Mouse (Mus musculus) heart, adult 2 months (tissue): ENCODE measurements around the gene Pitpnm3.

Experiments
- CTCF ChIP-seq: fragments of 200-600 bp; IDR thresholded peaks from 2 replicates; pipeline ENCODE4 v1.8.1; 2022; ENCODE audit warnings: antibody characterized with exemption, mild to moderate bottlenecking, moderate library complexity
- POLR2A ChIP-seq: fragments of 200-500 bp; IDR thresholded peaks from 2 replicates; pipeline ENCODE4 v1.6.1; 2011; ENCODE audit warnings: mild to moderate bottlenecking, low read depth, low read length, control low read depth; ENCODE audit not compliant: insufficient read depth

DNA sequence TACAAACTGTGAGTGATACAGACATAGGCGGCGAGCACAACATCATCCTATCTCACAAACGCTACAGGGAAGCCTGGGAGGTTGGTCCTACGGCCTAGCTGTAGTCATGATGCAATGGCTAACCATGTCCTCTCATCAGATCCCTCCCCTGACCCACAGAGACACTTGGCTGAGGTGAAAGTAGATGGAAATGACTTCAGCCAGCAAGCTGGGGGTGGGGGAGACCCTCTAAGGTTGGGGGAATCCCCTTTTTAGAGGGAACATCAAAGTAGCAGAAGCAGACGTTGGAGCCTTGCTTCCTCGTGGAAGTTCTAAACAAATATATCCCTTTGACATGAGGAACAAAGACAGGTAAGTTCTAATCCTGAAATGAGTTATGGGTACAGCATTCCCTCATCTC lies 71.2 kb downstream of the Pitpnm3 start:
- TF ChIP-seq POLR2A: no peak
- no peak for TF ChIP-seq CTCF
